Mouse (Mus musculus) testis, adult 2 months (tissue): ENCODE measurements around the gene Nog. TPM values are rescaled to one million over a fixed set of nuclear protein-coding genes. Genes with fewer than 3 reads are reported as not detected.

Source experiments
- H3K27ac ChIP-seq: fragments of 200-500 bp; 2 replicates; pipeline ENCODE4 v1.5.1; 2012; ENCODE audit warnings: low read depth, low read length; ENCODE audit not compliant: control insufficient read depth, insufficient read depth
- H3K27me3 ChIP-seq: fragments of 200-500 bp; 2 replicates; pipeline ENCODE4 v1.6.1; 2012; ENCODE audit warnings: mild to moderate bottlenecking, low read length, moderate library complexity; ENCODE audit not compliant: control insufficient read depth, insufficient read depth
- H3K36me3 ChIP-seq: fragments of 200-500 bp; 2 replicates; pipeline ENCODE4 v1.6.1; 2012; ENCODE audit warnings: mild to moderate bottlenecking, low read length; ENCODE audit not compliant: control insufficient read depth, insufficient read depth
- H3K4me1 ChIP-seq: fragments of 200-500 bp; 2 replicates; pipeline ENCODE4 v1.6.1; 2012; ENCODE audit warnings: low read length; ENCODE audit not compliant: control insufficient read depth, insufficient read depth
- H3K4me3 ChIP-seq: fragments of 200-500 bp; 2 replicates; pipeline ENCODE4 v1.5.1; 2012; ENCODE audit warnings: low read depth, mild to moderate bottlenecking, low read length, moderate library complexity, mixed read lengths; ENCODE audit not compliant: control insufficient read depth
- CTCF ChIP-seq: fragments of 200-500 bp; IDR thresholded peaks from 2 replicates; pipeline ENCODE4 v1.5.1; 2012; ENCODE audit warnings: low read depth, mild to moderate bottlenecking, inconsistent platforms, low read length, moderate library complexity; ENCODE audit not compliant: control insufficient read depth, insufficient read depth, insufficient replicate concordance
- POLR2A ChIP-seq: fragments of 200-500 bp; IDR thresholded peaks from 2 replicates; pipeline ENCODE4 v1.6.1; 2012; ENCODE audit warnings: low read depth, mild to moderate bottlenecking, inconsistent platforms, low read length, moderate library complexity; ENCODE audit not compliant: control insufficient read depth
- polyA plus RNA-seq: library from polyadenylated mRNA; depleted of rRNA; stranded (reverse); fragments of >200 nt; gene quantifications from 2 replicates; pipeline ENCODE4 v1.2.3, GENCODE M21; 2012

The Nog gene
- polyA plus RNA-seq, 1 experiment, result not detected

- no peak overlapping the region for H3K27ac ChIP-seq
- H3K4me3 ChIP-seq, result no peak overlapping the region
- H3K4me1 ChIP-seq, result peaks cover 23% of the 10 kb centered on the region
- no peak for TF ChIP-seq CTCF
- no peak for TF ChIP-seq POLR2A
- no peaks in the 10 kb centered on the region; the same call in 1 of the 2 replicates for H3K27me3 ChIP-seq
- H3K36me3 ChIP-seq, result no peaks in the 10 kb centered on the region
These were observed 2.1 kb downstream of the Nog start for GRCm38 (mm10) chr11:89299784-89300775.

DNA sequence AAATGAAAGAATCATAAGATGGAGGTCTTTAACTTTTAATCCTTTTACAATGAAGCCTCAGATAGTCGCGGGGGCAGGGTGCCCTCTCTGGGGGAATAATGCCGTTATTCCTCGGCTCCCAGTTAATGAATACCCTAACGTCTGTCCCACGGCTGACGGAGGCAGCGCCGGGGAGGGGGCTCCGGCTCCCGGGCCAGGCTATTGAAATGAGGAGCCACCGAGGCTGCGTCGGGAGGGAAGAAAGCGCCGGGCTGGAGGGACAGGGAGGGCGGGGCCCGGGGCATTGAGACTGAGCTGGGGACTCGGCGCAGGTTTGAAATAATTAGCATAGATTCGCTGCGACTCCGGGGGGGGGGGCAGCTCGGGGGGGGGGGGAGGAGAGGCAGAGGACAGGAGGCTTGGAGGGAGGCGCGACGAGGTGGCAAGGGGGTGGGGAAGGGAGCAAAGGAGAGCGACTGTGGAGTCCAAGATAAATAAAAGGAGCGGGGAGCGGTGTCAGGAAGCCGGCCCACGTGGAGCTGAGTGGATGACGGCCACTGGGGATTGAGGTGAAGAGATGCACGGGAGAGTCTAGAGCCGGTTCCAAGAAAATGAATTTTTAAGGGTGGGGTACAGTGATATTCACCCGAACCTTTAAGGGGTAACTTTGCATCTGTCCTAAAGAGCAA is 2.9 kb downstream of the Nog start:
- H3K36me3 ChIP-seq, result no peaks in the 10 kb centered on the region
- H3K4me1 ChIP-seq, result peaks cover 23% of the 10 kb centered on the region
- H3K27me3 ChIP-seq, result no peaks in the 10 kb centered on the region; the same call in 1 of the 2 replicates
- peak overlapping the region; percentile 35 for H3K4me3 ChIP-seq
- H3K27ac ChIP-seq, result no peak overlapping the region
- TF ChIP-seq CTCF (no peak), POLR2A (no peak)

GRCm38 (mm10) chr11:89298285-89299010 is 3.7 kb downstream of the Nog start:
- TF ChIP-seq CTCF (no peak), POLR2A (no peak)
- Histone ChIP-seq H3K4me3 (no peak overlapping the region; the same call in 1 of the 2 replicates), H3K27ac (no peak overlapping the region), H3K27me3 (no peaks in the 10 kb centered on the region; the same call in 1 of the 2 replicates), H3K36me3 (no peaks in the 10 kb centered on the region), H3K4me1 (peaks cover 23% of the 10 kb centered on the region)

GRCm38 (mm10) chr11:89297521-89297920 is 4.6 kb downstream of the Nog start:
- Histone ChIP-seq H3K36me3 (no peaks in the 10 kb centered on the region), H3K4me3 (no peak overlapping the region), H3K27ac (no peak overlapping the region), H3K27me3 (no peaks in the 10 kb centered on the region; the same call in 1 of the 2 replicates), H3K4me1 (peaks cover 21% of the 10 kb centered on the region)
- no peak for TF ChIP-seq CTCF
- TF ChIP-seq POLR2A, result no peak

DNA sequence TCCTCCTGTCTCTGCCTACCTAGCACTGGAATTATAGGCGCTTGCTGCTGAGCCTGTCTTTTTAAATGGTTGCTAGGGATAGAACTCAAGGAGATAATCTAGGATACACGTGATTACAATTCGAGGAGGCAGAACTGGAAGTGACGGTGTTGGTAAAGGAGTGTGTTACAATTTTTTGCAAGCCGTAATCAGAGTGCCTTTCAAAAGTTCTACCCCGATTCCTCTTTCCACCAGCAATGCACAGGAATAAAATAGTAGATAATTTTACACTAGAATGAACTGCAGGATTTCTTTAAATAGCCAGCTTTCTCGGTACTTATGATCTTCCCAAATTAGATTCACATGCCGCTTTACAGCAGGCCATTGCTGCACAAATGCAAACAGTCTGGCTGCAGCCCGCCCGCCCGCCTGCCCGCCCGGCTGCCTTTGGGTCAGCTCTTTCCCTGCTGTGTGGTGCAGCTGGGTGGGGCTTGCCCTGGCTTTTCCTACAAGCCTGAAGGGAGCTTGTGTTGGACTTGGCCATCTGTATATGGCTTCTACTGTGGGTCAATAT is 32.2 kb downstream of the Nog start:
- Histone ChIP-seq H3K4me3 (no peak overlapping the region), H3K27ac (no peak overlapping the region), H3K36me3 (no peaks in the 10 kb centered on the region), H3K27me3 (no peaks in the 10 kb centered on the region), H3K4me1 (no peaks in the 10 kb centered on the region)
- no peak for TF ChIP-seq CTCF
- no peak for TF ChIP-seq POLR2A

- H3K27ac ChIP-seq, result no peak overlapping the region
- H3K4me3 ChIP-seq, result no peak overlapping the region
- no peaks in the 10 kb centered on the region for H3K27me3 ChIP-seq
- H3K36me3 ChIP-seq, result no peaks in the 10 kb centered on the region
- H3K4me1 ChIP-seq, result no peaks in the 10 kb centered on the region
- TF ChIP-seq CTCF (no peak), POLR2A (no peak)
These were observed 34.6 kb downstream of the Nog start for GRCm38 (mm10) chr11:89267520-89267919.
